Comparison of ENCODE assay signal across 10 mouse cellular contexts in the genomic region with DNA sequence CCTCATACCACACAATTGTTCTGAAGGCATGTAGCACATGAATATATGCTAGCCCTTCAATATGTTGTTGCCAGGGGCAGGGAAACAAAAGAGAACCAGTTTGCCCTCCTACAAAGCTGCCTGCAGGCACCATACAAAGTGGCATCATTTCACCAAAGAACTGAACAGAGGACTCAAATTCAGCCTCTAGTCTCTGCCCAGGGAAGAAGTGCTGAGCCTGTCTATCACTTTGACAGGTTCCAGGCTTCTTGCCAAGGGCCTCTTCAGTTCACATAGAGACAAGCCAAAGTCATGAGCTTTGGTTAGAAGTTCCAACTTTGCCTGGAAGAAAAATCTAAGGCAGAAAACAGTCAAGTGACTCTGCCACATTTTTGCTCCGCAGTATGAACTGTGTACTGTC.
DNase-seq lines count a peak whose midpoint lies in the region; ATAC-seq lines count a peak whose summit lies in the region.
"Had no signal": no experiment of that assay in that cellular context is flagged by ENCODE, and none has a peak within 500 bp of the region (broad histone marks: within the 10 kb centered on the region; RNA-seq: fewer than 3 reads in every experiment).

No protein-coding gene starts in this region.

- peak; percentile 36; the same call in 1 of the 2 replicates for ATAC-seq in lung, embryonic 15.5 days (ENCODE audit: borderline replicate concordance, extremely low read depth, low FRiP score, low TSS enrichment)

- peak; percentile 29 for DNase-seq in adrenal gland, postnatal 10 days
- DNase-seq in adrenal gland, adult 18-20 months (ENCODE audit: low spot score in 2 of 2): no peak
- no peak for DNase-seq in lung, postnatal 25 days (ENCODE audit: low spot score)
- peak; percentile 8 for DNase-seq in heart, postnatal 4 days
- DNase-seq in lung, postnatal 14 days: peak; percentile 29
- DNase-seq in right cerebral cortex, postnatal 10 days (ENCODE audit: low spot score in 2 of 2): no peak
- DNase-seq in layer of hippocampus, adult 11-12 months (ENCODE audit: low spot score): no peak
- DNase-seq: gastrocnemius, adult 2 months had no signal

- H3K4me2 ChIP-seq in lung, embryonic 15.5 days: no peak overlapping the region

- peaks cover 21% of the 10 kb centered on the region for H3K4me1 ChIP-seq in lung, embryonic 15.5 days

- no peaks in the 10 kb centered on the region for H3K9me3 ChIP-seq in lung, embryonic 15.5 days

- no peaks in the 10 kb centered on the region for H3K27me3 ChIP-seq in lung, embryonic 15.5 days

- no peak overlapping the region for H3K9ac ChIP-seq in lung, embryonic 15.5 days

- H3K27ac ChIP-seq in lung, embryonic 15.5 days: 0 out of 2 replicates have a peak overlapping the region, but pooled peaks have one; percentile 5
- H3K27ac ChIP-seq: gastrocnemius, adult 2 months; kidney, postnatal 0 days had no signal

- WGBS in lung, embryonic 15.5 days: 45% methylated on average over 1 of the region's 1 CpGs

- no peaks in the 10 kb centered on the region for H3K36me3 ChIP-seq in lung, embryonic 15.5 days

- H3K4me3 ChIP-seq in lung, embryonic 15.5 days: no peak overlapping the region
- H3K4me3 ChIP-seq: gastrocnemius, adult 2 months had no signal

Comparison
In these comparisons a context has a peak if more than half of its experiments do, and no peak if none do; other contexts are left out.
1. DNase-seq: peak in adrenal gland, postnatal 10 days (single experiment), heart, postnatal 4 days (single experiment) and lung, postnatal 14 days (single experiment); none in adrenal gland, adult 18-20 months (0 of 2), lung, postnatal 25 days (single experiment), right cerebral cortex, postnatal 10 days (0 of 2) and layer of hippocampus, adult 11-12 months (single experiment).